Mouse (Mus musculus) heart, postnatal 0 days (tissue): ENCODE results near the gene Trim59. TPM values are rescaled to one million over a fixed set of nuclear protein-coding genes. Genes with fewer than 3 reads are reported as not detected.
"Not testable (repeated sequence)": the region's sequence is repeated elsewhere in the genome, so short reads cannot be mapped to it uniquely, and the experiment has no call there.

ENCODE experiments used
- ATAC-seq: fragments of 200-750 bp; cut with Nextera tagmentation; 2 replicates; pipeline ENCODE4 v1.8.0; 2017; ENCODE audit warnings: low read depth, moderate number of reproducible peaks, moderate library complexity; ENCODE audit not compliant: insufficient read depth
- DNase-seq: peaks from one replicate; pipeline ENCODE4 v3.0.0-alpha.2; 2016; ENCODE audit warnings: low spot score
- H3K27ac ChIP-seq: fragments of 300-500 bp; sonication (generic); 2 replicates; pipeline ENCODE4 v1.5.1; 2014; ENCODE audit warnings: low read depth, mild to moderate bottlenecking
- H3K27me3 ChIP-seq: fragments of 300-500 bp; sonication (generic); 2 replicates; pipeline ENCODE4 v1.6.1; 2014; ENCODE audit warnings: low read length, mixed read lengths; ENCODE audit not compliant: control insufficient read depth, insufficient read depth
- H3K36me3 ChIP-seq: fragments of 300-500 bp; sonication (generic); replicated peaks from 2 replicates; pipeline ENCODE4 v1.6.1; 2014; ENCODE audit warnings: low read length, mixed read lengths; ENCODE audit not compliant: control insufficient read depth, insufficient read depth
- H3K4me1 ChIP-seq: fragments of 300-500 bp; sonication (generic); 2 replicates; pipeline ENCODE4 v1.6.1; 2014; ENCODE audit warnings: antibody characterized with exemption; ENCODE audit not compliant: control insufficient read depth, insufficient read depth
- H3K4me2 ChIP-seq: fragments of 300-500 bp; sonication (generic); 2 replicates; pipeline ENCODE4 v1.6.1; 2014; ENCODE audit warnings: low read depth, mild to moderate bottlenecking, low read length, moderate library complexity
- H3K4me3 ChIP-seq: fragments of 300-500 bp; sonication (generic); 2 replicates; pipeline ENCODE4 v1.5.1; 2014; ENCODE audit warnings: low read depth, low read length
- H3K9ac ChIP-seq: fragments of 300-500 bp; sonication (generic); replicated peaks from 2 replicates; pipeline ENCODE4 v1.6.1; 2014; ENCODE audit warnings: low read depth, low read length, mixed read lengths
- H3K9me3 ChIP-seq: fragments of 300-500 bp; sonication (generic); replicated peaks from 2 replicates; pipeline ENCODE4 v1.6.1; 2016; ENCODE audit warnings: low read length; ENCODE audit not compliant: control insufficient read depth
- CTCF ChIP-seq: IDR thresholded peaks from 2 replicates; pipeline ENCODE4 v1.5.1; 2016; ENCODE audit warnings: antibody characterized with exemption, control low read depth, low read depth
- EP300 ChIP-seq: IDR thresholded peaks from 2 replicates; pipeline ENCODE4 v1.6.1; 2016; ENCODE audit warnings: antibody characterized with exemption, low read depth
- WGBS: fragments of 180-500 bp; shearing (Covaris S2); extraction: QIAGEN DNeasy Blood & Tissue Kit; methylation state at CpG from one replicate; pipeline ENCODE4 v1.1.7; 2014; 5-methylcytosine and 5-hydroxymethylcytosine counted together
- polyA plus RNA-seq: library from polyadenylated mRNA; unstranded; fragments of >200 nt; fragmentation: Nextera tagmentation; extraction: Ambion mirVana; gene quantifications from 2 replicates; pipeline ENCODE4 v1.2.1, GENCODE M21; 2015
- total RNA-seq: library from RNA; depleted of rRNA; stranded (reverse); fragments of >200 nt; gene quantifications from 2 replicates; pipeline ENCODE4 v1.2.3, GENCODE M21; 2014; ENCODE audit warnings: low replicate concordance

Gene Trim59
- total and polyA plus RNA-seq, 2 experiments from 2014 or later, result 8.6 to 22.7 TPM

GRCm38 (mm10) chr3:69020285-69020684 lies 24.3 kb downstream of the Trim59 start:
- WGBS, result 91% methylated on average over 2 of the region's 2 CpGs
- Histone ChIP-seq H3K4me1 (no peaks in the 10 kb centered on the region), H3K9ac (no peak overlapping the region), H3K4me2 (no peak overlapping the region), H3K4me3 (no peak overlapping the region), H3K27me3 (no peaks in the 10 kb centered on the region), H3K27ac (no peak overlapping the region), H3K36me3 (peaks cover 68% of the 10 kb centered on the region), H3K9me3 (no peaks in the 10 kb centered on the region)
- DNase-seq, result no peak
- no peak; the same call in 1 of the 2 replicates for ATAC-seq
- no peak for TF ChIP-seq EP300
- no peak for TF ChIP-seq CTCF

GRCm38 (mm10) chr3:69018635-69019034 lies 25.9 kb downstream of the Trim59 start:
- peaks cover 63% of the 10 kb centered on the region for H3K36me3 ChIP-seq
- H3K27ac ChIP-seq, DNase-seq, H3K4me1 ChIP-seq, ATAC-seq, H3K4me3 ChIP-seq, H3K4me2 ChIP-seq, H3K9ac ChIP-seq, H3K9me3 ChIP-seq, H3K27me3 ChIP-seq: not testable (repeated sequence)
- 97% methylated on average over 2 of the region's 2 CpGs for WGBS

- Histone ChIP-seq H3K9me3 (no peaks in the 10 kb centered on the region), H3K4me3 (no peak overlapping the region), H3K9ac (no peak overlapping the region), H3K27ac (no peak overlapping the region), H3K36me3 (peaks cover 59% of the 10 kb centered on the region), H3K4me1 (no peaks in the 10 kb centered on the region), H3K4me2 (no peak overlapping the region), H3K27me3 (no peaks in the 10 kb centered on the region)
- no peak for ATAC-seq
- 88% methylated on average over 3 of the region's 3 CpGs for WGBS
- TF ChIP-seq CTCF (no peak), EP300 (no peak)
- no peak for DNase-seq
Measured at GRCm38 (mm10) chr3:69017181-69017580, 27.4 kb downstream of the Trim59 start.

- H3K27ac ChIP-seq, result no peak overlapping the region
- H3K9me3 ChIP-seq, result no peaks in the 10 kb centered on the region
- H3K4me3 ChIP-seq, result no peak overlapping the region
- H3K27me3 ChIP-seq, result no peaks in the 10 kb centered on the region
- H3K9ac ChIP-seq, result 0 out of 2 replicates have a peak overlapping the region, but pooled peaks have one; percentile 25
- H3K36me3 ChIP-seq, result 0 out of 2 replicates have a peak, but pooled peaks cover 7% of the 10 kb centered on the region
- no peak for TF ChIP-seq CTCF
- TF ChIP-seq EP300, result no peak
- H3K4me1 ChIP-seq, result peaks cover 8% of the 10 kb centered on the region; the same call in 1 of the 2 replicates
- 30% methylated on average over 2 of the region's 2 CpGs for WGBS
- peak overlapping the region; percentile 36; the same call in 1 of the 2 replicates for H3K4me2 ChIP-seq
- ATAC-seq, result no peak
- no peak for DNase-seq
Measured at GRCm38 (mm10) chr3:69008873-69009272, 35.7 kb downstream of the Trim59 start.

- Histone ChIP-seq H3K4me3 (peak overlapping the region; percentile 97), H3K9me3 (no peaks in the 10 kb centered on the region), H3K4me2 (peak overlapping the region; percentile 79), H3K9ac (peak overlapping the region; percentile 92), H3K4me1 (peaks cover 12% of the 10 kb centered on the region), H3K27me3 (no peaks in the 10 kb centered on the region), H3K27ac (peak overlapping the region; percentile 96), H3K36me3 (0 out of 2 replicates have a peak, but pooled peaks cover 3% of the 10 kb centered on the region)
- no peak for DNase-seq
- 2% methylated on average over 21 of the region's 21 CpGs for WGBS
- ATAC-seq, result no peak
- TF ChIP-seq EP300 (no peak), CTCF (no peak)
Measured at GRCm38 (mm10) chr3:69006246-69006760, 38.3 kb downstream of the Trim59 start.
